Mouse (Mus musculus): ENCODE results near the gene Cplx2.

DNA sequence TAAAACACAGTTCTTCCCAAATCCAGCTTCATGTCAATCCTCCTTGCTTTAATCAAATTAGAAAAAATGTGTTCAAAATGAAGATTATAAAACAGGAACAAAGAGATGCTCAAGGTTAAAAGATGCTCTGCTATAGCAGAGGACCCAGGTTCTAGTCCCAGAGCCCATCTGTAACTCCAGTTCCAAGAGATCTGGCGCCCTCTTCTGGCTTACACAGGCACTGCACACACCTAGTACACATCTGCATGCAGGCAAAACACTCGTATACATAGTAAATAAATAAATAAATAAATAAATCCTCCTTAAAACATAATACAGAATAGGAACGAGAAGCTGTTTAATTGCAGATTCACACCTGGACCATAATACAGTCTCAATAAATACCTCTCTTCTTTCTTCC lies 6.9 kb downstream of the Cplx2 start:
- TF ChIP-seq POLR2A (IDR thresholded peaks at IDR 0.05; ENCODE audit: borderline replicate concordance, extremely low read depth, low read depth, low read length): no peak
- no peak for TF ChIP-seq CTCF (IDR thresholded peaks at IDR 0.05; ENCODE audit: insufficient read depth, low read length)
